Mouse (Mus musculus): Measurements from ENCODE around the gene Usp42.
A peak's percentile ranks its signal among the peaks of the same experiment; 100 is the strongest.

Usp42 gene

GRCm38 (mm10) chr5:143687589-143687988, 44.5 kb downstream of the Usp42 start:
- DNase-seq = no peak

- DNase-seq = no peak
Observed at GRCm38 (mm10) chr5:143686456-143686855, 45.6 kb downstream of the Usp42 start.

GRCm38 (mm10) chr5:143684911-143685390, 47.1 kb downstream of the Usp42 start:
- DNase-seq = no peak

- DNase-seq = no peak
Observed at GRCm38 (mm10) chr5:143683696-143684095, 48.4 kb downstream of the Usp42 start.

GRCm38 (mm10) chr5:143679654-143680053, 52.4 kb downstream of the Usp42 start:
- DNase-seq = no peak

GRCm38 (mm10) chr5:143678634-143679271, 53.3 kb downstream of the Usp42 start:
- no peak for DNase-seq

- no peak for DNase-seq
Observed at GRCm38 (mm10) chr5:143677363-143677762, 54.7 kb downstream of the Usp42 start.

- no peak for DNase-seq
Observed at GRCm38 (mm10) chr5:143676218-143676985, 55.7 kb downstream of the Usp42 start.

- no peak for DNase-seq
Observed at GRCm38 (mm10) chr5:143674576-143674975, 57.5 kb downstream of the Usp42 start.

- DNase-seq = peak; percentile 54
Observed at GRCm38 (mm10) chr5:143670740-143671415, 61.2 kb downstream of the Usp42 start.

GRCm38 (mm10) chr5:143669839-143670238, 62.2 kb downstream of the Usp42 start:
- no peak for DNase-seq

GRCm38 (mm10) chr5:143669393-143669792, 62.7 kb downstream of the Usp42 start:
- no peak for DNase-seq

- no peak for DNase-seq
Observed at GRCm38 (mm10) chr5:143668884-143669283, 63.2 kb downstream of the Usp42 start.

GRCm38 (mm10) chr5:143666015-143666414, 66.1 kb downstream of the Usp42 start:
- DNase-seq = no peak

GRCm38 (mm10) chr5:143665561-143665960, 66.5 kb downstream of the Usp42 start:
- no peak for DNase-seq

- DNase-seq = no peak
Observed at GRCm38 (mm10) chr5:143663074-143663687, 68.9 kb downstream of the Usp42 start.

Measured in layer of hippocampus, adult 9-11 months (tissue).